10 mouse cellular contexts compared by ENCODE assay signal in genomic region chr5:148490391-148490790, GRCm38 (mm10).
DNase-seq lines count a peak whose midpoint lies in the region; ATAC-seq and TF ChIP-seq lines count a peak whose summit lies in the region.
"Had no signal": no experiment of that assay in that cellular context is flagged by ENCODE, and none has a peak within 500 bp of the region (broad histone marks: within the 10 kb centered on the region; RNA-seq: fewer than 3 reads in every experiment).

No protein-coding gene starts in this region.

- H3K9ac ChIP-seq in heart, embryonic 13.5 days = no peak overlapping the region
- H3K9ac ChIP-seq in heart, adult 2 months (ENCODE audit: low read depth, low read length) = no peak overlapping the region
- H3K9ac ChIP-seq in embryonic facial prominence, embryonic 14.5 days (ENCODE audit: low read depth, low read length) = no peak overlapping the region
- no peak overlapping the region for H3K9ac ChIP-seq in hindbrain, postnatal 0 days (replicated peaks; ENCODE audit: low read length)
- no peak overlapping the region for H3K9ac ChIP-seq in lung, postnatal 0 days (replicated peaks; ENCODE audit: low read depth)
- H3K9ac ChIP-seq: liver, embryonic 15.5 days had no signal

- intact Hi-C loops in heart, adult 2 months (cut with DNase I) = no loop called here

- peak overlapping the region; percentile 42; the same call in 1 of the 2 replicates for H3K4me2 ChIP-seq in heart, embryonic 13.5 days
- H3K4me2 ChIP-seq in embryonic facial prominence, embryonic 14.5 days (ENCODE audit: low read depth, low read length) = peak overlapping the region; percentile 15
- peak overlapping the region; percentile 45 for H3K4me2 ChIP-seq in hindbrain, postnatal 0 days (ENCODE audit: low read depth, low read length)
- no peak overlapping the region for H3K4me2 ChIP-seq in lung, postnatal 0 days (replicated peaks; ENCODE audit: low read depth, low read length)
- H3K4me2 ChIP-seq: liver, embryonic 15.5 days had no signal

- no peaks in the 10 kb centered on the region for H3K79me2 ChIP-seq in heart, adult 2 months (replicated peaks; ENCODE audit: control insufficient read depth, insufficient read depth, low read length)

- no peak for TF ChIP-seq EP300 in heart, adult 2 months (IDR thresholded peaks at IDR 0.05; ENCODE audit: insufficient read depth, low read depth, low read length)
- TF ChIP-seq EP300 in lung, postnatal 0 days (IDR thresholded peaks at IDR 0.05) = no peak

- no peak for TF ChIP-seq CTCF in heart, adult 2 months (IDR thresholded peaks at IDR 0.05)
- no peak for TF ChIP-seq CTCF in layer of hippocampus, adult 2 months (conservative IDR thresholded peaks at IDR 0.05)
- no peak for TF ChIP-seq CTCF in hindbrain, postnatal 0 days (IDR thresholded peaks at IDR 0.05; ENCODE audit: low read depth)
- no peak for TF ChIP-seq CTCF in lung, postnatal 0 days (IDR thresholded peaks at IDR 0.05)

- no peaks in the 10 kb centered on the region for H3K27me3 ChIP-seq in heart, embryonic 13.5 days (replicated peaks)
- no peaks in the 10 kb centered on the region for H3K27me3 ChIP-seq in heart, adult 2 months (ENCODE audit: control insufficient read depth, insufficient read depth, low read length)
- H3K27me3 ChIP-seq in embryonic facial prominence, embryonic 14.5 days (replicated peaks; ENCODE audit: control insufficient read depth, insufficient read depth, low read length) = no peaks in the 10 kb centered on the region
- H3K27me3 ChIP-seq in hindbrain, postnatal 0 days (ENCODE audit: insufficient read depth, low read length) = no peaks in the 10 kb centered on the region
- no peaks in the 10 kb centered on the region for H3K27me3 ChIP-seq in lung, postnatal 0 days (replicated peaks; ENCODE audit: insufficient read depth, low read length)
- H3K27me3 ChIP-seq: liver, embryonic 15.5 days had no signal

- 69% methylated on average over 3 of the region's 3 CpGs for WGBS in heart, embryonic 13.5 days
- 79% methylated on average over 3 of the region's 3 CpGs for WGBS in heart, adult 2 months
- 71% methylated on average over 3 of the region's 3 CpGs for WGBS in embryonic facial prominence, embryonic 14.5 days
- WGBS in hindbrain, postnatal 0 days = 51% methylated on average over 3 of the region's 3 CpGs
- WGBS in lung, postnatal 0 days = 66% methylated on average over 3 of the region's 3 CpGs

- no peak overlapping the region for H3K4me3 ChIP-seq in heart, embryonic 13.5 days
- no peak overlapping the region for H3K4me3 ChIP-seq in heart, adult 2 months
- peak overlapping the region; percentile 36 for H3K4me3 ChIP-seq in layer of hippocampus, adult 2 months
- H3K4me3 ChIP-seq in embryonic facial prominence, embryonic 14.5 days (ENCODE audit: low read depth, low read length) = no peak overlapping the region
- no peak overlapping the region for H3K4me3 ChIP-seq in hindbrain, postnatal 0 days (ENCODE audit: low read length)
- no peak overlapping the region for H3K4me3 ChIP-seq in lung, postnatal 0 days (ENCODE audit: low read depth, low read length)
- H3K4me3 ChIP-seq: forebrain, embryonic 10.5 days; liver, embryonic 15.5 days had no signal

- no peaks in the 10 kb centered on the region for H3K36me3 ChIP-seq in heart, embryonic 13.5 days
- H3K36me3 ChIP-seq in heart, adult 2 months (ENCODE audit: control insufficient read depth, insufficient read depth, low read length) = no peaks in the 10 kb centered on the region
- H3K36me3 ChIP-seq in embryonic facial prominence, embryonic 14.5 days (ENCODE audit: control insufficient read depth, insufficient read depth, low read length) = no peaks in the 10 kb centered on the region
- no peaks in the 10 kb centered on the region for H3K36me3 ChIP-seq in hindbrain, postnatal 0 days (ENCODE audit: insufficient read depth, low read length)
- H3K36me3 ChIP-seq in lung, postnatal 0 days (ENCODE audit: insufficient read depth, low read length) = no peaks in the 10 kb centered on the region
- H3K36me3 ChIP-seq: forebrain, embryonic 10.5 days; liver, embryonic 15.5 days had no signal

- peaks cover 23% of the 10 kb centered on the region for H3K4me1 ChIP-seq in heart, embryonic 13.5 days
- no peaks in the 10 kb centered on the region for H3K4me1 ChIP-seq in heart, adult 2 months (ENCODE audit: control insufficient read depth, insufficient read depth, low read length)
- H3K4me1 ChIP-seq in embryonic facial prominence, embryonic 14.5 days (ENCODE audit: control insufficient read depth, insufficient read depth, low read length) = peaks cover 6% of the 10 kb centered on the region; the same call in 1 of the 2 replicates
- H3K4me1 ChIP-seq in hindbrain, postnatal 0 days (ENCODE audit: insufficient read depth, low read length) = peaks cover 11% of the 10 kb centered on the region; the same call in 1 of the 2 replicates
- peaks cover 7% of the 10 kb centered on the region; the same call in 1 of the 2 replicates for H3K4me1 ChIP-seq in lung, postnatal 0 days (ENCODE audit: insufficient read depth, low read depth, low read length)
- H3K4me1 ChIP-seq: forebrain, embryonic 10.5 days had no signal

- no peak for TF ChIP-seq POLR2A in heart, adult 2 months (IDR thresholded peaks at IDR 0.05; ENCODE audit: insufficient read depth, low read depth, low read length)

- H3K9me3 ChIP-seq in heart, embryonic 13.5 days = no peaks in the 10 kb centered on the region
- H3K9me3 ChIP-seq in embryonic facial prominence, embryonic 14.5 days (ENCODE audit: control insufficient read depth, low read length) = no peaks in the 10 kb centered on the region
- no peaks in the 10 kb centered on the region for H3K9me3 ChIP-seq in hindbrain, postnatal 0 days (ENCODE audit: low read length)
- no peaks in the 10 kb centered on the region for H3K9me3 ChIP-seq in lung, postnatal 0 days (ENCODE audit: low read length)
- H3K9me3 ChIP-seq: forebrain, embryonic 10.5 days; liver, embryonic 15.5 days had no signal

- ATAC-seq in heart, embryonic 13.5 days (ENCODE audit: extremely low read depth, insufficient number of reproducible peaks, low FRiP score, low TSS enrichment) = no peak
- no peak for ATAC-seq in embryonic facial prominence, embryonic 14.5 days (ENCODE audit: low read depth)
- no peak for ATAC-seq in hindbrain, postnatal 0 days
- ATAC-seq in lung, postnatal 0 days = no peak

- H3K27ac ChIP-seq in heart, embryonic 13.5 days (replicated peaks) = peak overlapping the region; percentile 58; the same call in 1 of the 2 replicates
- H3K27ac ChIP-seq in heart, adult 2 months = no peak overlapping the region
- no peak overlapping the region for H3K27ac ChIP-seq in layer of hippocampus, adult 2 months
- peak overlapping the region; percentile 22; the same call in 1 of the 2 replicates for H3K27ac ChIP-seq in embryonic facial prominence, embryonic 14.5 days (replicated peaks; ENCODE audit: low read depth, low read length)
- H3K27ac ChIP-seq in hindbrain, postnatal 0 days = peak overlapping the region; percentile 77; the same call in 1 of the 2 replicates
- no peak overlapping the region for H3K27ac ChIP-seq in lung, postnatal 0 days (ENCODE audit: low read length)
- H3K27ac ChIP-seq: forebrain, embryonic 10.5 days; liver, embryonic 15.5 days had no signal

- no peak for DNase-seq in heart, adult 2 months
- no peak for DNase-seq in layer of hippocampus, adult 2 months (ENCODE audit: low spot score in 2 of 2)
- no peak for DNase-seq in layer of hippocampus, adult 11-12 months (ENCODE audit: low spot score)
- no peak for DNase-seq in embryonic facial prominence, embryonic 14.5 days (ENCODE audit: low spot score)
- peak; percentile 18 for DNase-seq in hindbrain, postnatal 0 days (ENCODE audit: low spot score)
- no peak for DNase-seq in lung, postnatal 0 days (ENCODE audit: low spot score)
- DNase-seq: thymus, postnatal 36 days had no signal

Comparison
In these comparisons a context has a peak if more than half of its experiments do, and no peak if none do; other contexts are left out.
1. H3K27ac ChIP-seq: peak in heart, embryonic 13.5 days (single experiment), embryonic facial prominence, embryonic 14.5 days (single experiment) and hindbrain, postnatal 0 days (single experiment); none in heart, adult 2 months (single experiment), layer of hippocampus, adult 2 months (single experiment) and lung, postnatal 0 days (single experiment).